Mouse (Mus musculus): ENCODE data around the gene Fam171a1. TPM values are rescaled to one million over a fixed set of nuclear protein-coding genes. Genes with fewer than 3 reads are reported as not detected.

Gene Fam171a1
- polyA plus RNA-seq, 1 experiment from 2014 or later: 32.6 TPM

- H3K4me1 ChIP-seq: no peaks in the 10 kb centered on the region
- H3K36me3 ChIP-seq (replicated peaks): no peaks in the 10 kb centered on the region
- H3K4me3 ChIP-seq: no peak overlapping the region
- no peaks in the 10 kb centered on the region for H3K27me3 ChIP-seq (ENCODE audit: poor library complexity, severe bottlenecking)
- no peak for DNase-seq (ENCODE audit: extremely low spot score, low spot score)
- no peaks in the 10 kb centered on the region for H3K9me3 ChIP-seq
- H3K27ac ChIP-seq: no peak overlapping the region
- 82% methylated on average over 2 of the region's 2 CpGs for WGBS
Measured at GRCm38 (mm10) chr2:3251309-3251708, 137.3 kb downstream of the Fam171a1 start.

DNA sequence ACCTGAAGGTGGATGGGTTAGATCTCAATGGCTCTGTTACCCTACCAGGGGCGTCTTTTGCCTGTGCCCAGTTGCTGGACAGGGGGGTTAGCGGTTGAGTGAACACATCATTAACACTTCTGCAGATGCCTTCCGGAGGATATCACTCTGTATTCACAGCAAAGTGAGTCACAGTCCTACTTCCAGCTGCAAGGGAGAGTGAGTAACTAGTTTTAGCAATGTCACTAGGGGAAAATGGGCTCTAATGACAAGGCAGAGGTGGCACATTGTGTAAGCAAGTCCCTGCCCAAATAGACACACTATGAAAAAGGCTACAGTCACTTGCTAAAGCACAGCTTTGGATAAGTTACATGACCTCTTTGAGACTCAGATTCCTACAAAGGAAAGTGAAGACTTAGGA, 152.4 kb downstream of the Fam171a1 start:
- Histone ChIP-seq H3K4me1 (no peaks in the 10 kb centered on the region), H3K27ac (no peak overlapping the region), H3K27me3 (ENCODE audit: poor library complexity, severe bottlenecking) (no peaks in the 10 kb centered on the region), H3K9me3 (0 out of 2 replicates have a peak, but pooled peaks cover 3% of the 10 kb centered on the region), H3K4me3 (no peak overlapping the region), H3K36me3 (replicated peaks) (no peaks in the 10 kb centered on the region)
- WGBS: 83% methylated on average over 3 of the region's 3 CpGs
- no peak for DNase-seq (ENCODE audit: extremely low spot score, low spot score)

DNA sequence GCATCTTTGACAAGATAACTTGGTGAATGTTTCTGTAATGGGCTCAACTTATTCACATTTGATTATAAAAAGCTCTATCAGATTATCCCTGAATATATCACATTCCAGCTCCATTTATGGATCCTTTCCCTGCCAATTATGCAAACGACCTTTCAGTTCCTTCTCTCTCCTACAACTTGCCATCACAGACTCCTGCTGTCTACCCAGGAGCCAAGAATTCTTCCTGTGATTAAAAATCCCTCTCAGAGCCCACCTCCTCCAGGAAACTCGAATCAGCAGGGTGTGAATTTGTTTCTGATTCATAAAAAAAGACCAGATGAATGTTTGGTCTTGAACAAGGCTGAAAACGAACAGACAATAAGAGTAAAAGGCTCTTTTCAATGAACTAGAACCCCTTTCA, 153.9 kb downstream of the Fam171a1 start:
- 43% methylated on average over 3 of the region's 3 CpGs for WGBS
- H3K4me1 ChIP-seq: no peaks in the 10 kb centered on the region
- H3K9me3 ChIP-seq: 0 out of 2 replicates have a peak, but pooled peaks cover 3% of the 10 kb centered on the region
- no peak overlapping the region for H3K4me3 ChIP-seq
- no peak overlapping the region for H3K27ac ChIP-seq
- H3K36me3 ChIP-seq (replicated peaks): no peaks in the 10 kb centered on the region
- no peaks in the 10 kb centered on the region for H3K27me3 ChIP-seq (ENCODE audit: poor library complexity, severe bottlenecking)
- no peak for DNase-seq (ENCODE audit: extremely low spot score, low spot score)

DNA sequence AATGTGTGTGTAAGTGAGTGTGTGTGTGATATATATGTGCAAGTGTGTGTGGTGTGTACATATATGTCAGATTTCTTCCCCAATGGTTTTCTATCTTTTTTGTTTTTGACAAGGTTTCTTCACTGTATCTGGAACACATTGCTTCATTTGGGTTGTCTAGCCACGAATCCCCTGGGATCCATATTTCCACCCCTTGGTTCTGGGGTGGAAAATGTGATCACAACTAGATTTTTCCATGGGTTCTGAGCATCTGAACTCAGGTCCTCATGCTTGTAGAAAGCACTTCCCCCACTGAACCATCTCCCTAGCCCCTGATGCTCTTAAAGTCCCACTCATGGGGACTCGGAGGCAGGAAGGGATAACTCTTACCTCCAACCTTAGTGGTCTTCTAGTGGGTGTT, 159.3 kb downstream of the Fam171a1 start:
- Histone ChIP-seq H3K36me3 (replicated peaks) (no peaks in the 10 kb centered on the region), H3K4me3 (no peak overlapping the region), H3K4me1 (no peaks in the 10 kb centered on the region), H3K27me3 (ENCODE audit: poor library complexity, severe bottlenecking) (no peaks in the 10 kb centered on the region), H3K9me3 (no peaks in the 10 kb centered on the region), H3K27ac (no peak overlapping the region)
- WGBS: 87% methylated on average over 2 of the region's 2 CpGs
- DNase-seq (ENCODE audit: extremely low spot score, low spot score): no peak

DNA sequence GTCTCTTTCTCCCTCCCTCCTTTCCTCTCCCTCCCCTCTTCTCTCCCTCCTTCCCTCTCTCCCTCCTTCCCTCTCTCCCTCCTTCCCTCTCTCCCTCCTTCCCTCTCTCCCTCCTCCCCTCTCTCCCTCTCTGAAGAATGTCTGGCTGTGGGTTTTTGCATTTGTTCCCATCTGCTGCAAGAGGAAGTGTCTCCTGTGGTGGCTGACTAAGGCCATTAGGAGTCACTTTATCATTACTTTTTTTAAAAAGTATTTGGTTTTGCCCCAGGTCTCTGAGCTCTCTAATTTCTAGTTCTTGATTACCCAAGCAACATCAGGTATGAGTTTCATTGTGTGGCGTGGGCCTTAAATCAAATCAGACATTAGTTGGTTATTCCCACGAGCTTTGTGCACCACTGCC, 162.1 kb downstream of the Fam171a1 start:
- Histone ChIP-seq H3K4me1 (no peaks in the 10 kb centered on the region), H3K4me3 (no peak overlapping the region), H3K9me3 (no peaks in the 10 kb centered on the region), H3K36me3 (replicated peaks) (no peaks in the 10 kb centered on the region), H3K27me3 (ENCODE audit: poor library complexity, severe bottlenecking) (no peaks in the 10 kb centered on the region), H3K27ac (no peak overlapping the region)
- WGBS: 93% methylated on average over 2 of the region's 2 CpGs
- no peak for DNase-seq (ENCODE audit: extremely low spot score, low spot score)

Small RNAs within 50 kb of the gene (microRNA-seq; reads per million reads assigned to microRNA genes)
- gene Gm27306: not detected

Other genes starting within 250 kb of the Fam171a1 start
- gene Nmt2, start 170.0 kb downstream of the Fam171a1 start, polyA plus RNA-seq (2016; fragmentation: Nextera tagmentation; extraction: Ambion mirVana): 63.6 and 64.1 TPM in 2 replicates
- 22.9 and 23.2 TPM in 2 replicates for gene Rpp38, start 218.4 kb downstream of the Fam171a1 start, polyA plus RNA-seq (2016; fragmentation: Nextera tagmentation; extraction: Ambion mirVana)
- gene Acbd7, start 221.9 kb downstream of the Fam171a1 start, polyA plus RNA-seq (2016; fragmentation: Nextera tagmentation; extraction: Ambion mirVana): 0.32 TPM in 1 of 2 replicates, not detected in the other

All from forebrain, embryonic 10.5 days (tissue).